Mouse (Mus musculus) layer of hippocampus, postnatal 14 days (tissue): ENCODE results near the gene Nkiras1. TPM values are rescaled to one million over a fixed set of nuclear protein-coding genes. Genes with fewer than 3 reads are reported as not detected.

ENCODE experiments used
- total RNA-seq, 2 experiments: library from RNA; stranded (reverse); gene quantifications; 2 replicates each; pipeline ENCODE4 v1.2.3; 2021

Gene Nkiras1
- total RNA-seq, 2 experiments from 2014 or later: 79.7 to 82.3 TPM

Other genes starting within 250 kb of the Nkiras1 start
- gene Nr1d2, start 32.0 kb upstream of the Nkiras1 start, total RNA-seq: 10 to 100 TPM; 49.5 to 50.3 TPM
- gene Rpl15, start 255 bp downstream of the Nkiras1 start, total RNA-seq: 100 to 1,000 TPM; 438 to 477 TPM
- 100 to 1,000 TPM; 114 to 116 TPM for gene Ube2e1, start 60.7 kb downstream of the Nkiras1 start, total RNA-seq